Mouse (Mus musculus) midbrain, embryonic 10.5 days (tissue): Measurements from ENCODE around the gene Olfr830. TPM values are rescaled to one million over a fixed set of nuclear protein-coding genes. Genes with fewer than 3 reads are reported as not detected.
"Not testable (repeated sequence)": the region's sequence is repeated elsewhere in the genome, so short reads cannot be mapped to it uniquely, and the experiment has no call there.

Experiments
- DNase-seq: peaks from one replicate; pipeline ENCODE4 v3.0.0-alpha.2; 2017; ENCODE audit warnings: low spot score
- H3K27ac ChIP-seq: fragments of 300-500 bp; sonication (generic); replicated peaks from 2 replicates; pipeline ENCODE4 v1.5.1; 2016; ENCODE audit warnings: mild to moderate bottlenecking
- H3K27me3 ChIP-seq: fragments of 300-500 bp; sonication (generic); 2 replicates; pipeline ENCODE4 v1.6.1; 2016; ENCODE audit warnings: low read depth, mild to moderate bottlenecking; ENCODE audit not compliant: poor library complexity, severe bottlenecking
- H3K36me3 ChIP-seq: fragments of 300-500 bp; sonication (generic); 2 replicates; pipeline ENCODE4 v1.6.1; 2016; ENCODE audit warnings: mild to moderate bottlenecking, moderate library complexity
- H3K4me1 ChIP-seq: fragments of 300-500 bp; sonication (generic); 2 replicates; pipeline ENCODE4 v1.6.1; 2016
- H3K4me3 ChIP-seq: fragments of 300-500 bp; sonication (generic); 2 replicates; pipeline ENCODE4 v1.5.1; 2016; ENCODE audit warnings: mild to moderate bottlenecking, moderate library complexity
- H3K9me3 ChIP-seq: fragments of 300-500 bp; sonication (generic); replicated peaks from 2 replicates; pipeline ENCODE4 v1.6.1; 2016; ENCODE audit warnings: mild to moderate bottlenecking
- WGBS: fragments of 180-500 bp; shearing (Covaris S2); methylation state at CpG from one replicate; pipeline ENCODE4 v1.1.7; 2016; 5-methylcytosine and 5-hydroxymethylcytosine counted together
- polyA plus RNA-seq: library from polyadenylated mRNA; unstranded; fragments of >200 nt; fragmentation: Nextera tagmentation; extraction: Ambion mirVana; gene quantifications from 2 replicates; pipeline ENCODE4 v1.2.1, GENCODE M21; 2016

Gene Olfr830
- polyA plus RNA-seq: not detected in 2 replicates

GRCm38 (mm10) chr9:18874393-18874792 is at the start of gene Olfr830:
Gene Olfr830, plus strand, starts transcription at chr9:18874693.
- H3K4me1 ChIP-seq: no peaks in the 10 kb centered on the region
- H3K36me3 ChIP-seq: no peaks in the 10 kb centered on the region
- H3K4me3 ChIP-seq: no peak within 1 kb of the TSS
- no peaks in the 10 kb centered on the region for H3K9me3 ChIP-seq
- DNase-seq: no peak
- H3K27ac ChIP-seq: no peak within 1 kb of the TSS
- H3K27me3 ChIP-seq: no peaks in the 10 kb centered on the region

- Histone ChIP-seq H3K4me1 (no peaks in the 10 kb centered on the region), H3K27ac (no peak within 1 kb of the TSS), H3K4me3 (no peak within 1 kb of the TSS), H3K36me3 (no peaks in the 10 kb centered on the region), H3K27me3 (no peaks in the 10 kb centered on the region), H3K9me3 (no peaks in the 10 kb centered on the region)
- WGBS: 86% methylated on average over 1 of the region's 1 CpGs
- DNase-seq: no peak
Observed at GRCm38 (mm10) chr9:18854633-18855032, 19.9 kb upstream of the Olfr830 start, which contains the start of gene Olfr829. Gene Olfr829, plus strand, starts transcription at chr9:18854933.

GRCm38 (mm10) chr9:18907699-18908098 is 33.2 kb downstream of the Olfr830 start:
- not testable (repeated sequence) for H3K27ac ChIP-seq, DNase-seq, H3K9me3 ChIP-seq, H3K4me1 ChIP-seq, H3K36me3 ChIP-seq, H3K27me3 ChIP-seq, H3K4me3 ChIP-seq
- 68% methylated on average over 2 of the region's 2 CpGs for WGBS

- H3K27ac ChIP-seq, H3K4me3 ChIP-seq, H3K27me3 ChIP-seq, DNase-seq, H3K36me3 ChIP-seq, H3K4me1 ChIP-seq: not testable (repeated sequence)
- 87% methylated on average over 16 of the region's 16 CpGs for WGBS
- H3K9me3 ChIP-seq: peaks cover 18% of the 10 kb centered on the region
Observed at GRCm38 (mm10) chr9:18927921-18928320, 53.4 kb downstream of the Olfr830 start.

Other genes starting within 250 kb of the Olfr830 start
- not detected in 2 replicates for gene Muc16, start 200.2 kb upstream of the Olfr830 start, polyA plus RNA-seq
- not detected in 2 replicates for gene Olfr24, start 110.7 kb upstream of the Olfr830 start, polyA plus RNA-seq
- not detected in 2 replicates for gene Olfr828, start 55.2 kb upstream of the Olfr830 start, polyA plus RNA-seq
- not detected in 2 replicates for gene Olfr829, start 19.8 kb upstream of the Olfr830 start, polyA plus RNA-seq
- gene Olfr832, start 62.4 kb downstream of the Olfr830 start, polyA plus RNA-seq: not detected in 2 replicates
- not detected in 2 replicates for gene Olfr834, start 113.3 kb downstream of the Olfr830 start, polyA plus RNA-seq
- gene Olfr835, start 158.0 kb downstream of the Olfr830 start, polyA plus RNA-seq: not detected in 2 replicates
- not detected in 2 replicates for gene Olfr836, start 245.7 kb downstream of the Olfr830 start, polyA plus RNA-seq